In genomic region chr2:71104696-71105095, GRCm38 (mm10) we compare ENCODE assay signal across 30 mouse cellular contexts. TPM values are rescaled to one million over a fixed set of nuclear protein-coding genes. Genes with fewer than 3 reads are reported as not detected.
DNase-seq lines count a peak whose midpoint lies in the region; ATAC-seq lines count a peak whose summit lies in the region.
"Had no signal": no experiment of that assay in that cellular context is flagged by ENCODE, and none has a peak within 500 bp of the region (broad histone marks: within the 10 kb centered on the region; RNA-seq: fewer than 3 reads in every experiment).

No protein-coding gene starts in this region.

- no peaks in the 10 kb centered on the region for H3K27me3 ChIP-seq in midbrain, embryonic 11.5 days (ENCODE audit: control insufficient read depth, insufficient read depth, low read length)
- H3K27me3 ChIP-seq in midbrain, embryonic 15.5 days (replicated peaks) = no peaks in the 10 kb centered on the region
- no peaks in the 10 kb centered on the region for H3K27me3 ChIP-seq in splenic B cell, adult 2 months (ENCODE audit: control insufficient read depth, insufficient read depth, low read length, poor library complexity, severe bottlenecking)
- H3K27me3 ChIP-seq: embryonic facial prominence, embryonic 12.5 days; embryonic facial prominence, embryonic 15.5 days; forebrain, embryonic 12.5 days; forebrain, embryonic 15.5 days; heart, embryonic 12.5 days; heart, embryonic 15.5 days; Patski had no signal

- H3K36me3 ChIP-seq in midbrain, embryonic 11.5 days (ENCODE audit: control insufficient read depth, insufficient read depth, low read length) = no peaks in the 10 kb centered on the region
- peaks cover 3% of the 10 kb centered on the region; the same call in 1 of the 2 replicates for H3K36me3 ChIP-seq in midbrain, embryonic 15.5 days (replicated peaks)
- H3K36me3 ChIP-seq in splenic B cell, adult 2 months (ENCODE audit: control insufficient read depth, insufficient read depth, low read length, poor library complexity, severe bottlenecking) = peaks cover 2% of the 10 kb centered on the region; the same call in 1 of the 2 replicates
- H3K36me3 ChIP-seq: embryonic facial prominence, embryonic 12.5 days; forebrain, embryonic 15.5 days had no signal

- H3K4me3 ChIP-seq in midbrain, embryonic 11.5 days (ENCODE audit: low read depth, low read length) = no peak overlapping the region
- no peak overlapping the region for H3K4me3 ChIP-seq in midbrain, embryonic 15.5 days
- H3K4me3 ChIP-seq: embryonic facial prominence, embryonic 12.5 days; embryonic facial prominence, embryonic 15.5 days; erythroblast, embryonic 14.5 days; forebrain, embryonic 12.5 days; forebrain, embryonic 15.5 days; heart, embryonic 12.5 days; heart, embryonic 15.5 days had no signal

- peak; percentile 41 for DNase-seq in midbrain, embryonic 11.5 days (ENCODE audit: low spot score, missing footprints)
- peak; percentile 87 for DNase-seq in A20 (ENCODE audit: low read depth, low spot score)
- peak; percentile 21 for DNase-seq in ES-CJ7 (ENCODE audit: low read depth, low spot score)
- peak; percentile 72 for DNase-seq in splenic B cell, adult 2 months (ENCODE audit: low read depth, low spot score)
- DNase-seq in left cerebral cortex, adult 8-10 months (ENCODE audit: low spot score in 2 of 2) = no peak
- no peak for DNase-seq in heart, postnatal 25 days (ENCODE audit: low spot score)
- DNase-seq: adrenal gland, postnatal 10 days; adrenal gland, postnatal 36 days; cerebellum, adult 18-20 months; cerebellum, adult 9-10 months; cerebellum, postnatal 25 days; gastrocnemius, postnatal 10 days; gastrocnemius, postnatal 36 days; heart, postnatal 10 days; heart, postnatal 4 days had no signal

- 75% methylated on average over 3 of the region's 3 CpGs for WGBS in midbrain, embryonic 11.5 days
- WGBS in midbrain, embryonic 15.5 days = 71% methylated on average over 3 of the region's 3 CpGs

- intact Hi-C loops in heart, postnatal 25 days (cut with DNase I) = no loop called here

- no peak overlapping the region for H3K4me2 ChIP-seq in midbrain, embryonic 11.5 days
- H3K4me2 ChIP-seq in midbrain, embryonic 15.5 days = no peak overlapping the region
- H3K4me2 ChIP-seq: embryonic facial prominence, embryonic 12.5 days; embryonic facial prominence, embryonic 15.5 days; forebrain, embryonic 12.5 days; forebrain, embryonic 15.5 days; heart, embryonic 12.5 days; heart, embryonic 15.5 days; hindbrain, embryonic 14.5 days had no signal

- H3K9ac ChIP-seq in midbrain, embryonic 11.5 days (ENCODE audit: low read length) = no peak overlapping the region
- H3K9ac ChIP-seq in midbrain, embryonic 15.5 days = no peak overlapping the region
- H3K9ac ChIP-seq: embryonic facial prominence, embryonic 12.5 days; embryonic facial prominence, embryonic 15.5 days; forebrain, embryonic 12.5 days; forebrain, embryonic 15.5 days; heart, embryonic 12.5 days; heart, embryonic 15.5 days; hindbrain, embryonic 14.5 days had no signal

- ATAC-seq in midbrain, embryonic 11.5 days (ENCODE audit: low FRiP score) = no peak
- no peak for ATAC-seq in midbrain, embryonic 15.5 days (replicated peaks)
- ATAC-seq: CD4-positive, CD25-positive, alpha-beta regulatory T cell, adult 4 months; forebrain, embryonic 15.5 days; hindbrain, postnatal 0 days; inflammation-experienced regulatory T-cells, adult 6 months; Patski had no signal

- no peak overlapping the region for H3K27ac ChIP-seq in midbrain, embryonic 11.5 days (ENCODE audit: low read depth, low read length)
- H3K27ac ChIP-seq in midbrain, embryonic 15.5 days = no peak overlapping the region
- H3K27ac ChIP-seq: embryonic facial prominence, embryonic 12.5 days; embryonic facial prominence, embryonic 15.5 days; forebrain, embryonic 12.5 days; forebrain, embryonic 15.5 days; heart, embryonic 15.5 days; hindbrain, embryonic 14.5 days; hindbrain, postnatal 0 days had no signal

- no peaks in the 10 kb centered on the region for H3K4me1 ChIP-seq in midbrain, embryonic 11.5 days (ENCODE audit: control insufficient read depth, insufficient read depth, low read length)
- H3K4me1 ChIP-seq in midbrain, embryonic 15.5 days = no peaks in the 10 kb centered on the region
- H3K4me1 ChIP-seq: embryonic facial prominence, embryonic 12.5 days; forebrain, embryonic 12.5 days; forebrain, embryonic 15.5 days; heart, embryonic 15.5 days had no signal

- H3K9me3 ChIP-seq in midbrain, embryonic 11.5 days (ENCODE audit: control insufficient read depth, low read length) = no peaks in the 10 kb centered on the region
- H3K9me3 ChIP-seq in midbrain, embryonic 15.5 days = no peaks in the 10 kb centered on the region
- H3K9me3 ChIP-seq: embryonic facial prominence, embryonic 12.5 days; embryonic facial prominence, embryonic 15.5 days; forebrain, embryonic 12.5 days; forebrain, embryonic 15.5 days; G1E; heart, embryonic 12.5 days; heart, embryonic 15.5 days had no signal

RNA-seq across cellular contexts. Expression of gene Cybrd1, which starts 13.0 kb away (rescaled TPM):
- 0.22 and 0.26 TPM in 2 replicates for polyA plus RNA-seq in midbrain, embryonic 11.5 days (2014; fragmentation: Nextera tagmentation; extraction: Ambion mirVana)
- polyA plus RNA-seq in midbrain, embryonic 15.5 days (2015; fragmentation: Nextera tagmentation; extraction: Ambion mirVana) = 2.1 and 2.9 TPM in 2 replicates
- 1 to 10 TPM in 3 of 4 experiments, under 1 TPM in 1; 0.93 to 2.9 (median 1.5) TPM for total RNA-seq in left cerebral cortex, adult 8-10 months (2022)
- total RNA-seq in heart, postnatal 25 days (2021) = 1 to 10 TPM; 1.5 to 1.9 TPM
- polyA plus RNA-seq: C2C12; erythroblast, embryonic 14.5 days; G1E had no signal

RNA-seq across cellular contexts. Expression of gene Mettl8, which starts 49.3 kb away (rescaled TPM):
- polyA plus RNA-seq in midbrain, embryonic 11.5 days (2014; fragmentation: Nextera tagmentation; extraction: Ambion mirVana) = 22.3 and 22.8 TPM in 2 replicates
- polyA plus RNA-seq in midbrain, embryonic 15.5 days (2015; fragmentation: Nextera tagmentation; extraction: Ambion mirVana) = 11.4 and 11.9 TPM in 2 replicates
- total RNA-seq in left cerebral cortex, adult 8-10 months (2022) = 10 to 100 TPM; 12.0 to 16.6 (median 14.0) TPM
- total RNA-seq in heart, postnatal 25 days (2021) = 1 to 10 TPM; 4.2 to 5.3 TPM

RNA-seq across cellular contexts. Expression of gene Dcaf17, which starts 49.6 kb away (rescaled TPM):
- 40.5 and 43.4 TPM in 2 replicates for polyA plus RNA-seq in midbrain, embryonic 11.5 days (2014; fragmentation: Nextera tagmentation; extraction: Ambion mirVana)
- polyA plus RNA-seq in midbrain, embryonic 15.5 days (2015; fragmentation: Nextera tagmentation; extraction: Ambion mirVana) = 32.9 and 33.7 TPM in 2 replicates
- 10 to 100 TPM; 12.3 to 17.6 (median 14.5) TPM for total RNA-seq in left cerebral cortex, adult 8-10 months (2022)
- 1 to 10 TPM; 4.9 to 5.2 TPM for total RNA-seq in heart, postnatal 25 days (2021)

Comparison
In these comparisons a context has a peak if more than half of its experiments do, and no peak if none do; other contexts are left out.
1. DNase-seq: peak in midbrain, embryonic 11.5 days (single experiment), A20 (single experiment), ES-CJ7 (single experiment) and splenic B cell, adult 2 months (single experiment); none in left cerebral cortex, adult 8-10 months (0 of 2) and heart, postnatal 25 days (single experiment).